8 mouse cellular contexts compared by ENCODE assay signal in genomic region chr12:80060809-80061208, GRCm38 (mm10). TPM values are rescaled to one million over a fixed set of nuclear protein-coding genes. Genes with fewer than 3 reads are reported as not detected.
DNase-seq lines count a peak whose midpoint lies in the region; ATAC-seq lines count a peak whose summit lies in the region.

No protein-coding gene starts in this region.

- H3K4me1 ChIP-seq in embryonic facial prominence, embryonic 12.5 days, result peaks cover 45% of the 10 kb centered on the region
- H3K4me1 ChIP-seq in intestine, embryonic 14.5 days (replicated peaks; ENCODE audit: control insufficient read depth, insufficient read depth, low read length), result peaks cover 42% of the 10 kb centered on the region

- no peak overlapping the region for H3K4me3 ChIP-seq in embryonic facial prominence, embryonic 12.5 days
- no peak overlapping the region for H3K4me3 ChIP-seq in intestine, embryonic 14.5 days (ENCODE audit: low read depth, low read length)

- H3K27ac ChIP-seq in embryonic facial prominence, embryonic 12.5 days, result 0 out of 2 replicates have a peak overlapping the region, but pooled peaks have one; percentile 95
- H3K27ac ChIP-seq in intestine, embryonic 14.5 days (ENCODE audit: low read depth), result 0 out of 2 replicates have a peak overlapping the region, but pooled peaks have one; percentile 9

- no peaks in the 10 kb centered on the region for H3K9me3 ChIP-seq in embryonic facial prominence, embryonic 12.5 days
- H3K9me3 ChIP-seq in intestine, embryonic 14.5 days (ENCODE audit: control insufficient read depth, low read length), result no peaks in the 10 kb centered on the region

- 68% methylated on average over 1 of the region's 1 CpGs for WGBS in embryonic facial prominence, embryonic 12.5 days
- 58% methylated on average over 1 of the region's 1 CpGs for WGBS in intestine, embryonic 14.5 days

- no peak for ATAC-seq in embryonic facial prominence, embryonic 12.5 days (ENCODE audit: insufficient number of reproducible peaks, insufficient read depth, low FRiP score, low TSS enrichment)
- ATAC-seq in intestine, embryonic 14.5 days (replicated peaks; ENCODE audit: low FRiP score, low TSS enrichment, low read depth), result no peak; the same call in 1 of the 2 replicates
- peak; percentile 59 for ATAC-seq in megakaryocyte, adult 5-6 weeks (ENCODE audit: poor library complexity, severe bottlenecking)

- peak; percentile 16 for DNase-seq in adrenal gland, postnatal 10 days
- DNase-seq in adrenal gland, postnatal 25 days, result no peak
- no peak for DNase-seq in intestine, embryonic 14.5 days (ENCODE audit: low spot score)
- DNase-seq in urinary bladder, adult 2 months (ENCODE audit: low spot score), result no peak
- DNase-seq in right cerebral cortex, postnatal 25 days, result no peak
- no peak for DNase-seq in testis, postnatal 10 days (ENCODE audit: low spot score)

- H3K9ac ChIP-seq in embryonic facial prominence, embryonic 12.5 days, result no peak overlapping the region
- H3K9ac ChIP-seq in intestine, embryonic 14.5 days (ENCODE audit: low read length), result no peak overlapping the region

- H3K27me3 ChIP-seq in embryonic facial prominence, embryonic 12.5 days, result no peaks in the 10 kb centered on the region
- H3K27me3 ChIP-seq in intestine, embryonic 14.5 days (replicated peaks; ENCODE audit: control insufficient read depth, insufficient read depth, low read length), result no peaks in the 10 kb centered on the region

- no peak overlapping the region for H3K4me2 ChIP-seq in embryonic facial prominence, embryonic 12.5 days (replicated peaks)
- H3K4me2 ChIP-seq in intestine, embryonic 14.5 days (ENCODE audit: low read length), result no peak overlapping the region

- no peaks in the 10 kb centered on the region for H3K36me3 ChIP-seq in embryonic facial prominence, embryonic 12.5 days
- H3K36me3 ChIP-seq in intestine, embryonic 14.5 days (ENCODE audit: control insufficient read depth, insufficient read depth, low read length), result no peaks in the 10 kb centered on the region

RNA-seq across cellular contexts. Expression of gene Zfp36l1, which starts 52.0 kb away (rescaled TPM):
- 100 to 1,000 TPM; 190 to 228 TPM for total RNA-seq in adrenal gland, postnatal 10 days (2021)
- total RNA-seq in adrenal gland, postnatal 25 days (2021), result 225 TPM in 2 replicates
- polyA plus RNA-seq in embryonic facial prominence, embryonic 12.5 days (2016; fragmentation: Nextera tagmentation; extraction: Ambion mirVana), result 115 and 124 TPM in 2 replicates
- 159 and 165 TPM in 2 replicates for polyA plus RNA-seq in intestine, embryonic 14.5 days (2014; fragmentation: Nextera tagmentation; extraction: Ambion mirVana)
- total RNA-seq in megakaryocyte, adult 5-6 weeks (2015), result 15.6 and 21.0 TPM in 2 replicates
- 3.8 and 5.4 TPM in 2 replicates for total RNA-seq in megakaryocyte, adult 5-6 weeks (2017)
- 141 and 167 TPM in 2 replicates for polyA plus RNA-seq in urinary bladder, adult 2 months (2012; rRNA removed)

Comparison
In these comparisons a context has a peak if more than half of its experiments do, and no peak if none do; other contexts are left out.
1. RNA of gene Zfp36l1, which starts 52.0 kb away (total RNA-seq): 190 to 228 TPM in adrenal gland, postnatal 10 days and 225 TPM in adrenal gland, postnatal 25 days; 3.8 to 21.0 TPM in megakaryocyte, adult 5-6 weeks; every median in the first group is over 4 times any median in the second.